Mouse (Mus musculus): ENCODE results near the gene Gm20489.
A peak's percentile ranks its signal among the peaks of the same experiment; 100 is the strongest.

The Gm20489 gene

DNA sequence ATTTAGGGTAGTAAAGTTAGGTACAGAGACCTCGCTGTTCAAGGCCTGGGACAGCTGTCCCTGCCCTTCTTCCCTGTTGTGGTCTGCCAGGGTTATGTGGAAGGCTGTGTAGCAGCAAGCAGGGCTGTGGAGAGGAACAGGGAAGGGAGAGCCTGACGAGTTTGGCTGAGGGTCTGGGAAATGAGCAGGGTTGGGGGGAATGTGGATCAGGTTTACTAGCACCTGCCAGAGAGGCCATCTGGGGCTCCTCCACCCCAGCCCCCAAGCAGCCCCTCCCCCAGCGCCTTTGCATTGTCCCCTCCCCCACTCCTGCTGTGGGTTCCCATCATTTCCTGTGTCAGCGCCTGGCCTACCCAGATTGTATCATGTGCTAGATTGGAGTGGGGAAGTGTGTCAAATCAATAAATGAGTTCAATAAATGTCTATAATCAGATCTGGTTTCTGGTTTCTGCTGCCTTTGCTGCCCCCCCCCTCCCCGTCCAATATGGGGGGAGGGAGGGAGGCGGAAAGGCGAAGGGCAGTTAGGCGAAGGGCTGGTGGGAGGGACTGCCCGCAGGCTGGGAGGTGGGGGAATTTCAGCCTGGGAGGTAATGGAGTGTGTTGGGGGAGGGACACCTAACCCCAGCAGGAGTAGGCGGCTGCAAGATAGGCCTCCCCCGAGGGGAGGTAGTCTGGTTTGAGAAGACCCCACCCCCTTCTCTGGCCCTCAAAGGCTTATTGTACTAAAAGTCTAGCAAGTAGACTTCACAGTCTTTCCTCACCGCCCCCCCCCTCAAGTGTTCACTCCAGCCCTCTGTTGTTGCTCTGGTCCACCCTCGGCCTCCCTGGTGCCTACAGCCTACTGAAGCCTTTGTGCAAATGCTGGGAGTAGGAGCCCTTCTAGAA lies 8.1 kb downstream of the Gm20489 start:
- DNase-seq (ENCODE audit: low spot score) = peak; percentile 56

DNA sequence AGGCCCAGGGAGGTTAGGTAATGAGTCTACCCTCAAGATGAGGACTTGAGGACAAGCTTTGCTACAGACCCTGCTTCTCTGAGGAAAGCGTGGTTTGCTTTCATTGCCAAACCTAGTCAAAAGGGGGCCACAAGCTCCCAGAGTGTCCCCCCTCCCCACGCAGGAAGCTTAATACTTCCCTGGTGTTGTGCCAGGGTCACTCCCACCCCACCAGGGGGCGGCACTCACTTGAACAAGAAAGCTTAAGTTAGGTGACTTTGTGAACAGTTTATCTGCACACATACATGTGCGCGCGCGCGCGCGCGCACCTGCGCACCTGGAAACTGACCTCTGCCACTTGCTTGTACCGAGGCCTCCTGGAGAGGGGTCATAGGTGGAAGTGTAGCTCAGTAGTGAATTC lies 12.2 kb downstream of the Gm20489 start:
- no peak for DNase-seq (ENCODE audit: low spot score)

- DNase-seq (ENCODE audit: low spot score) = peak; percentile 7
Observed at GRCm38 (mm10) chrX:101254740-101255139, 14.1 kb downstream of the Gm20489 start.

GRCm38 (mm10) chrX:101253952-101254729 lies 14.7 kb downstream of the Gm20489 start, which contains the start of gene Foxo4:
Gene Foxo4 (plus strand): TSS chrX:101254528.
- peak; percentile 86 for DNase-seq (ENCODE audit: low spot score)

DNA sequence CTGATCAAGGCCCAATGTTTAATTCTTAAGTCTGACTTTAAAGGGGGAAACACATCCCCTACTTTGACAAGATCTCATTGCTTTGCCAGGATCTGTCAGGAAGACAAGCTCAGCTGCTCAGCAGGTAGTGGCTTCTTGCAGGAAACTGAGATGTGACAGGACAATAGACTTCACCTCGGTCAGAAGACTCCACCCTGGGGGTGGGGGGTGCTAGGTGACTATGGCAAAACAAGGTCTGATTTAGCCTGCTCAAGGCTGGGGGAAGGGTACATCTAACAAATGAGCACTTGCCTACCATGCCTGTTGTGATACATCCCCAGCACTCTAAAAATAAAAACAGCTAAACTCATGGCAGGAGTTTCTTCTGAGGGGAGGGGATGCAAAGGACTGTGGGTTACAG lies 23.8 kb downstream of the Gm20489 start:
- no peak for DNase-seq (ENCODE audit: low spot score)

GRCm38 (mm10) chrX:101222796-101223162 lies 46.0 kb downstream of the Gm20489 start:
- no peak for DNase-seq (ENCODE audit: low spot score)

GRCm38 (mm10) chrX:101221834-101222795 lies 46.7 kb downstream of the Gm20489 start, which contains the start of gene Snx12:
Gene Snx12 (minus strand): TSS chrX:101222563.
- peak; percentile 89 for DNase-seq (ENCODE audit: low spot score)
